Mouse (Mus musculus) brain, embryonic 14.5 days (tissue): ENCODE measurements around the gene Mrpl51.

ENCODE experiments used
- CTCF ChIP-seq: fragments of 200-500 bp; IDR thresholded peaks from 2 replicates; pipeline ENCODE4 v1.5.1; 2012; ENCODE audit warnings: inconsistent platforms, mild to moderate bottlenecking, moderate library complexity, borderline replicate concordance; ENCODE audit not compliant: insufficient read depth, insufficient read length; ENCODE audit errors: extremely low read depth
- POLR2A ChIP-seq: fragments of 200-500 bp; IDR thresholded peaks from 2 replicates; pipeline ENCODE4 v1.6.1; 2012; ENCODE audit warnings: mild to moderate bottlenecking, inconsistent platforms, borderline replicate concordance; ENCODE audit not compliant: poor library complexity, insufficient read depth, insufficient read length, severe bottlenecking; ENCODE audit errors: extremely low read depth

- peak; percentile 27; the same call in 1 of the 2 replicates for TF ChIP-seq POLR2A
- TF ChIP-seq CTCF, result no peak
Observed at GRCm38 (mm10) chr6:125231117-125232044, 39.8 kb downstream of the Mrpl51 start, which contains the start of gene Tapbpl.
